Mouse (Mus musculus): ENCODE results near the gene Eaf2. TPM values are rescaled to one million over a fixed set of nuclear protein-coding genes. Genes with fewer than 3 reads are reported as not detected.
"Not testable (repeated sequence)": the region's sequence is repeated elsewhere in the genome, so short reads cannot be mapped to it uniquely, and the experiment has no call there.

Gene Eaf2
- total and polyA plus RNA-seq, 2 experiments from 2014 or later = 0.67 to 0.76 TPM

GRCm38 (mm10) chr16:36851202-36851601 lies 23.6 kb downstream of the Eaf2 start:
- TF ChIP-seq CTCF (IDR thresholded peaks at IDR 0.05; ENCODE audit: low read depth) = no peak
- Histone ChIP-seq H3K4me1 (ENCODE audit: insufficient read depth) (no peaks in the 10 kb centered on the region), H3K27me3 (ENCODE audit: insufficient read depth, low read length) (no peaks in the 10 kb centered on the region), H3K9me3 (ENCODE audit: low read length) (no peaks in the 10 kb centered on the region), H3K4me2 (ENCODE audit: low read depth) (no peak overlapping the region), H3K27ac (ENCODE audit: low read depth, low read length) (no peak overlapping the region), H3K4me3 (ENCODE audit: low read depth, low read length) (no peak overlapping the region), H3K36me3 (ENCODE audit: insufficient read depth) (peaks cover 15% of the 10 kb centered on the region), H3K9ac (no peak overlapping the region)
- 92% methylated on average over 3 of the region's 3 CpGs for WGBS
- DNase-seq (no peak), ATAC-seq (no peak)

- 97% methylated on average over 1 of the region's 1 CpGs for WGBS
Measured at GRCm38 (mm10) chr16:36846894-36847293, 27.9 kb downstream of the Eaf2 start.

GRCm38 (mm10) chr16:36828820-36829219 lies 46.0 kb downstream of the Eaf2 start:
- Histone ChIP-seq H3K9ac (peak overlapping the region; percentile 95), H3K4me3 (ENCODE audit: low read depth, low read length) (peak overlapping the region; percentile 76), H3K9me3 (ENCODE audit: low read length) (no peaks in the 10 kb centered on the region), H3K4me1 (ENCODE audit: insufficient read depth) (peaks cover 11% of the 10 kb centered on the region), H3K27ac (ENCODE audit: low read depth, low read length) (no peak overlapping the region), H3K36me3 (ENCODE audit: insufficient read depth) (no peaks in the 10 kb centered on the region), H3K27me3 (ENCODE audit: insufficient read depth, low read length) (peaks cover 3% of the 10 kb centered on the region; the same call in 1 of the 2 replicates), H3K4me2 (ENCODE audit: low read depth) (peak overlapping the region; percentile 82)
- DNase-seq (peak; percentile 24), ATAC-seq (peak; percentile 21; the same call in 1 of the 2 replicates)
- no peak for TF ChIP-seq CTCF (IDR thresholded peaks at IDR 0.05; ENCODE audit: low read depth)
- 1% methylated on average over 11 of the region's 11 CpGs for WGBS

More at GRCm38 (mm10) chr16:36846894-36847293, 27.9 kb downstream of the Eaf2 start:
- not testable (repeated sequence) for ATAC-seq; H3K4me2 ChIP-seq (ENCODE audit: low read depth); H3K9ac ChIP-seq; H3K27me3 ChIP-seq (ENCODE audit: insufficient read depth, low read length); H3K27ac ChIP-seq (ENCODE audit: low read depth, low read length); H3K9me3 ChIP-seq (ENCODE audit: low read length); H3K4me3 ChIP-seq (ENCODE audit: low read depth, low read length); H3K4me1 ChIP-seq (ENCODE audit: insufficient read depth); DNase-seq
- peaks cover 12% of the 10 kb centered on the region for H3K36me3 ChIP-seq (ENCODE audit: insufficient read depth)

- TF ChIP-seq CTCF (IDR thresholded peaks at IDR 0.05; ENCODE audit: low read depth) = no peak
- WGBS = 2% methylated on average over 62 of the region's 64 CpGs
- peak; percentile 99 for ATAC-seq
- Histone ChIP-seq H3K4me1 (ENCODE audit: insufficient read depth) (peaks cover 11% of the 10 kb centered on the region), H3K36me3 (ENCODE audit: insufficient read depth) (no peaks in the 10 kb centered on the region), H3K27ac (ENCODE audit: low read depth, low read length) (peak within 1 kb of the TSS; percentile 79), H3K9me3 (ENCODE audit: low read length) (no peaks in the 10 kb centered on the region), H3K9ac (peak within 1 kb of the TSS; percentile 95), H3K4me3 (ENCODE audit: low read depth, low read length) (peak within 1 kb of the TSS; percentile 76), H3K4me2 (ENCODE audit: low read depth) (peak within 1 kb of the TSS; percentile 82), H3K27me3 (ENCODE audit: insufficient read depth, low read length) (peaks cover 3% of the 10 kb centered on the region; the same call in 1 of the 2 replicates)
- peak; percentile 88 for DNase-seq
Measured at GRCm38 (mm10) chr16:36828054-36828786, 46.6 kb downstream of the Eaf2 start, which contains the start of gene Iqcb1. Gene Iqcb1 (plus strand): TSS chr16:36828385.

GRCm38 (mm10) chr16:36827611-36828053 lies 47.2 kb downstream of the Eaf2 start:
- H3K4me3 ChIP-seq (ENCODE audit: low read depth, low read length) = peak overlapping the region; percentile 76
- DNase-seq (no peak), ATAC-seq (no peak)
- 5% methylated on average over 11 of the region's 11 CpGs for WGBS
- H3K27me3 ChIP-seq (ENCODE audit: insufficient read depth, low read length) = peaks cover 3% of the 10 kb centered on the region; the same call in 1 of the 2 replicates
- H3K9me3 ChIP-seq (ENCODE audit: low read length) = no peaks in the 10 kb centered on the region
- H3K36me3 ChIP-seq (ENCODE audit: insufficient read depth) = no peaks in the 10 kb centered on the region
- H3K9ac ChIP-seq = peak overlapping the region; percentile 95; the same call in 1 of the 2 replicates
- no peak for TF ChIP-seq CTCF (IDR thresholded peaks at IDR 0.05; ENCODE audit: low read depth)
- no peak overlapping the region for H3K27ac ChIP-seq (ENCODE audit: low read depth, low read length)
- H3K4me1 ChIP-seq (ENCODE audit: insufficient read depth) = peaks cover 11% of the 10 kb centered on the region
- peak overlapping the region; percentile 82 for H3K4me2 ChIP-seq (ENCODE audit: low read depth)

- DNase-seq = no peak
- H3K27me3 ChIP-seq (ENCODE audit: insufficient read depth, low read length) = no peaks in the 10 kb centered on the region
- no peak overlapping the region for H3K9ac ChIP-seq
- ATAC-seq = no peak
- no peak overlapping the region for H3K4me2 ChIP-seq (ENCODE audit: low read depth)
- no peak overlapping the region for H3K4me3 ChIP-seq (ENCODE audit: low read depth, low read length)
- no peaks in the 10 kb centered on the region for H3K9me3 ChIP-seq (ENCODE audit: low read length)
- H3K27ac ChIP-seq (ENCODE audit: low read depth, low read length) = no peak overlapping the region
- no peak for TF ChIP-seq CTCF (IDR thresholded peaks at IDR 0.05; ENCODE audit: low read depth)
- H3K36me3 ChIP-seq (ENCODE audit: insufficient read depth) = no peaks in the 10 kb centered on the region
- WGBS = 8% methylated on average over 3 of the region's 3 CpGs
- H3K4me1 ChIP-seq (ENCODE audit: insufficient read depth) = no peaks in the 10 kb centered on the region
Measured at GRCm38 (mm10) chr16:36821474-36821873, 53.3 kb downstream of the Eaf2 start.

- H3K4me2 ChIP-seq (ENCODE audit: low read depth) = no peak overlapping the region
- no peak for TF ChIP-seq CTCF (IDR thresholded peaks at IDR 0.05; ENCODE audit: low read depth)
- WGBS = 85% methylated on average over 3 of the region's 3 CpGs
- ATAC-seq (no peak), DNase-seq (no peak)
- H3K4me3 ChIP-seq (ENCODE audit: low read depth, low read length) = no peak overlapping the region
- H3K4me1 ChIP-seq (ENCODE audit: insufficient read depth) = no peaks in the 10 kb centered on the region
- H3K27me3 ChIP-seq (ENCODE audit: insufficient read depth, low read length) = no peaks in the 10 kb centered on the region
- no peaks in the 10 kb centered on the region for H3K36me3 ChIP-seq (ENCODE audit: insufficient read depth)
- H3K9ac ChIP-seq = no peak overlapping the region
- no peak overlapping the region for H3K27ac ChIP-seq (ENCODE audit: low read depth, low read length)
- no peaks in the 10 kb centered on the region for H3K9me3 ChIP-seq (ENCODE audit: low read length)
Measured at GRCm38 (mm10) chr16:36820747-36821146, 54.1 kb downstream of the Eaf2 start.
